Mouse (Mus musculus): ENCODE results near the gene Prkce.

The Prkce gene

GRCm38 (mm10) chr17:86443886-86444285 is 276.3 kb downstream of the Prkce start:
- DNase-seq (ENCODE audit: low read depth, low spot score): no peak

DNA sequence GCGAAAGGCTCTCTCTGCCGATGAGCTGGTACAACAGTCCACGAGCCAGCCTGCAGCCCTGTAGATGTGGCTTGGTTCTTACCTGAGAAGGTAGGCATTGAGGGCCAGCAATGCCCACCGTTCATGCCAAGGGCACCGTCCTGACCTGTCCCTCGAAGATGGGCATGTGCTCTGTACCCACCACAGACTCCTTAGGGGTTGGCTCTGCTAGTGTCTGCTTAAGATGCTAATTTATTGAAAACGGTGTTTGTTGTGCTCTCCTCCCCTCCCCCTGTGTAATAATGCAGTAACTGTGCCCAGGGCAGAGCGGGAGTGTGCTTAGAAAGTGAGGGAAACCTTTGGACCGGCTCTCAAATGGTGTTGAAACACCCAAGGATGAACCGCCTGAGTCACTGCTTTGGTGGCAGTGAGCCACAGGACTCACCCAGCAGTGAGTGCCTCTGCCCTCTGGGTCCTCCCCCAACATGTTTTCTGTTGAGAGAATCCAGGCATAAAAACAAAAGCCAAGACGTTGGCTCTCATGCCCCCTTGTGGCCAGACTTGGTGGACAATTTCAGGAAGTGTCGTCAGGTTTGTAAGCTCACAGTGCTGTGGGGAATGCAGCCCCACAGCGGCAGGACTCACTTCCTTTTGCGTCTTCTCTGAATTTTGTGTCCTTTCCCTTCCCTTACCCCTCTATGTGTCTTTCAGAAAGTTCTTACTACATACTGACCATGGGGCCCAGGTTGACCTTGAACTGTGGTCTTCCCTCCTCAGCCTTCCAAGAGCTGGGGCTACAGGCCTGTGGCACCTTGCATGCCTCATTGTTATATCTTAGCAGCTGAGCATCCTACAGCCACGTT is 277.2 kb downstream of the Prkce start:
- DNase-seq (ENCODE audit: low read depth, low spot score): peak; percentile 100

DNA sequence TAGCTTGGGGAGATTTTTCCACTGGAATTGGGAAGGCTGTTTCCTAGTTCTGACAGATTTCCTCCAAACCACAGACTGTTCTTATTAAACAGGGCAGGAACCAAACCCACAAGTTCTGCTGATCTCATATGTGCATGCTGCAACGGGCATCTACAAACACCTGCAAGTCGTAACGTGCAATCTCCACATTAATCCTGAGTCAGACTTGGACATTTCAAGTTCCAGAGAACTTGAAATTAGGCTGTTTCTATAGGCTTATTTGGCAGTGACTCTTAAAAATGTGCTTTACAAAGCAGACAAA is 277.8 kb downstream of the Prkce start:
- DNase-seq (ENCODE audit: low read depth, low spot score): peak; percentile 59

GRCm38 (mm10) chr17:86445900-86446299 is 278.3 kb downstream of the Prkce start:
- no peak for DNase-seq (ENCODE audit: low read depth, low spot score)

GRCm38 (mm10) chr17:86447101-86447598 is 279.6 kb downstream of the Prkce start:
- DNase-seq (ENCODE audit: low read depth, low spot score): no peak

GRCm38 (mm10) chr17:86452934-86453333 is 285.3 kb downstream of the Prkce start:
- DNase-seq (ENCODE audit: low read depth, low spot score): no peak

- no peak for DNase-seq (ENCODE audit: low read depth, low spot score)
Observed at GRCm38 (mm10) chr17:86453673-86454350, 286.2 kb downstream of the Prkce start.

- DNase-seq (ENCODE audit: low read depth, low spot score): peak; percentile 54
Observed at GRCm38 (mm10) chr17:86454351-86454706, 286.7 kb downstream of the Prkce start.

DNA sequence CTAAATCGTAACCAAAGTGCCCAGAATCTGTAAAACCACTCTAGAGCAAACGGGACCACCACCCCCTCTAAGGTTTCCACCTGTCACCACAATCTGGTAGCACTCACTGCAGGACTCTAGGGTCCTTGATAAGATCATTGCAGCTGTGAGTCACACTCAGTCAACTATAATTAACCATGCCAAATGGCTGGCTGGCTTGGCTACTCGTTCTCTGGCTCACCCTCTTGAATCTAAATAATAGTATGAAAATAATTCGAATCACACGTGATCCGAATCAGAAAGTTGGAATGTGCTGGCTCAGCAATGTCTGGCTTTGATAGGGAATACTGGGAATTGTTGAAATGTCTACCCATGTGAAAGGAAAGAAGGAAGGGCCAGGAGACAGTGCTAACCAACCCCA is 288.9 kb downstream of the Prkce start:
- no peak for DNase-seq (ENCODE audit: low read depth, low spot score)

- DNase-seq (ENCODE audit: low read depth, low spot score): peak; percentile 23
Observed at GRCm38 (mm10) chr17:86458302-86458980, 290.9 kb downstream of the Prkce start.

DNA sequence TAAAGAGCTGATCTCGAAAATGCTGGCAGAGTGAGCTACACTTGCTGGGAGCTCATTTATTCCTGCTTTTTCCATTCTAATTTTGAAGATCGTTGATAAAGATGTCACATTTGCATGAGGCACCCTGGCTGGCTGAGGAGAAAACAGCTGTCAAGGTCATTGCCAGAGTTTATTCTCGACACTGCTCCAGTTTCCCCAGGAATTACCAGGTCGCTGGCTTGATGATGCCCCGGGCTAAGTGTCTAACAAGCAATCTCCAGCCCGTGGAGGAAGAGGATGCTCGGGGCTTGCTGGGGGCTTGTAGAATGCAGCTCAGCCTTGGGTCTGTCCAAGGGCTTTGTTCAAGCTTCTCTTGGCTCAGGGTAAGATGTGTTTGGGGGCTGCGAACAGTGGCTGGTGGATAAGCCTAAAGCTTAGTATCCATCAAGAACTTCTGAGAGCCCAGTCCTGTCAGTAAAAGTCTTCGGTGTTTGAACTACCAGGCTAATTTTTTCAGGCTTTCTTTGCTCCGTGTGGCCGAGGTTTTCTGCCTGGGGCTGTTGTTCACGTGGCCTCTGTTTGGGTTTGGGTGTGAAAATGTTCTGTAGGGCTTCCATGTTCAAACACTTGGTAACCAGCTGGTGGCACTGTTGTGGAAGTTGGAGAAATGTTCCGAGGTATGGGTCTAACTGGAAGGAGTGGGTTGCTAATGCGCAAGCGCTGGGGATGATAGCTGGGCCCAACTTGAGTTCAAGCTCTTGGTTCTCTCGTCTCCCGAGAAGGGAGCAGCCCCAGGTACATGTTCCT is 293.3 kb downstream of the Prkce start:
- DNase-seq (ENCODE audit: low read depth, low spot score): no peak

DNA sequence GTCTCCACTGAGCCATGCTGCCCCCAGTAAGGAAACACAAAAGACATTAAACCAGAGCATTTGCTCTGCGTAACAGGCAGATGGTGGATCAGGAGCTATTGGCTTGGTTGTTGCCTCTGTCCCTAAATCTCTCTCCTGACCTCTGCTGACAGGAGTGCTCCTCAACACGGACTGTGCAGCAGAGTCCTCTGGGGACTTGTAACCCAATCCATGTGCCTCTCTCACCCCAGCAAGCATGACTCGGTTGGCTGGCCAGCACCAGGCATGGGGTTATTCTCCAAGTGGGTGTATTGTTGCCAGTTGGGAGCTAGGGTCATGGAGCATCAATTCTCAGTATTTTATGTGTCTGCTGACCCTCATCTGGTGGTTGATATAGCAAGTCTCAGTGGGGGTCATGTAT is 295.8 kb downstream of the Prkce start:
- no peak for DNase-seq (ENCODE audit: low read depth, low spot score)

DNA sequence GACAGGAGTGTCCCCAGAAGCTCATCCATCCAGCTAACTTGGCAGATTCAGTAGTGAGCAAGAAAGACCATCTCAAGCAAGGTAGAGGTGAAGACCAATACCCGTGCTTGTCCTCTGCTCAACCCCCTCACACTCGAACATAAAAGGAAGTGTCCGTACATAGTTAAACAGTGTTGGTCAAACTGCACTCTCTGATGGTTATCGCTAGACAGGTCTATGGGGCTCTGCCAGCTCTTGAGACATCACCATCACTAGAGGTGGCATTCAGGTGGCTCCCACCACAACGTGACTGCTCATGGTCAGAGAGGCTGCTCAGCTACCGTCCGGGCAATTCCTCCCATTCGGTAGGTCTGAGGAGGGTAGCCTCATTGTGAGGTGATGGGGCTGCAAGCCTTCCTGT is 296.6 kb downstream of the Prkce start:
- DNase-seq (ENCODE audit: low read depth, low spot score): no peak

- no peak for DNase-seq (ENCODE audit: low read depth, low spot score)
Observed at GRCm38 (mm10) chr17:86464689-86465363, 297.2 kb downstream of the Prkce start.

DNA sequence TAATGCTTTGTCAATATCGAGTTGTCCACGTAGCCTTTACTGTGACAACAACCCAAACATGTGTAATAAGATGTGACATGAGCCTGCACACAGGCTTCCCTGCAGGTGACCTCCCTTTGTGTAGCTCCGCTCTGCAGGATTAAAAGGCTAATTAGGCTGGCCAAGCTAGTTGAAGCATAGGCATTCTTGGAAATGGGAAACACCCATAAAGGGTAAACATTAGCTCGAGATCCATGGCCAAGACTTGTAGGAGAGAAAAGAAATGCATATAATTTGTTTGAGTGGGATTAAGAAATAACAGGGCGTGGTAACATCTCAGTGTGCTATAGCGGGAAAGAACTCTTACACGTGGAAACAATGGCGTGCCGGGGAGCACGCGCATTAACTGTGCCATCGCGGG is 298.3 kb downstream of the Prkce start:
- DNase-seq (ENCODE audit: low read depth, low spot score): no peak

- DNase-seq (ENCODE audit: low read depth, low spot score): no peak
Observed at GRCm38 (mm10) chr17:86466412-86466811, 298.8 kb downstream of the Prkce start.

DNA sequence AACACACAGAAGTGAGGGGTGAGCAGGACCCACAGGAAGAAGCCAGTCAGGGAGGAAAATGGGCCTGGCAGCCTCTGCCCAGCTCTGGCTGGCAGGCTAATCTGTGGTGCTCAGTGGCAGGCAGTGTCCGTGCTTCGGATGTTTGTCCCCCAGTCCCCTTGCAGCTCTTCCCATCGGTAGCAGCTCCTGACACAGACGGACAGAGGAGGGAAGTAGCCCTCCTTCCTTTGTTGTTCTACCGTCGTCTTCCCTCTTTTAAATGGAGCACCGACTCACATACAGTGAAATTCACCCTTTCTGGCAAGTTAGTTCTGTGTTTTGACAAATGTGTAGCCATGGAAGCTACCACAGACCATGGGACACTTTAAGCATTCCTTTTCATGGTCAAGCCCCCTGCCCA is 299.3 kb downstream of the Prkce start:
- no peak for DNase-seq (ENCODE audit: low read depth, low spot score)

- DNase-seq (ENCODE audit: low read depth, low spot score): no peak
Observed at GRCm38 (mm10) chr17:86467291-86467898, 299.8 kb downstream of the Prkce start.

DNA sequence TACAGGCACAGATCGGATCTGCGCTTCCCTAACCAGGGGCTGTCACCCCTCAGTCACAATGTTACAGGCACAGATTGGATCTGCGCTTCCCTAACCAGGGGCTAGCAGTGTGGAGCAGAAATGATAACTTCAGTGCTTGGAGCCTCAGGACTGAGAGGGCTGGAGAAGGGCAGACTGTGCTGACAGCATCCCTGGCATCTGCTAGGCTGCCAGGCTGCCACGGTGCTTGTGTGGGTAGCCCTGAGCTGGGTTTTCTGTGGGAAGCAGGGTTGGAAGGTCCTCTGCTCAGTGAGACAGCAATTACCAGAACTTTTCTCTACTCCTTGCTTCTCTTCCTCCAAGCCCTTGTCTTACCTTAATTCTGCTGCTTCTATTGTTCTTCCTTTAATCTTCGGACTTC is 300.4 kb downstream of the Prkce start:
- DNase-seq (ENCODE audit: low read depth, low spot score): no peak

GRCm38 (mm10) chr17:86470160-86470559 is 302.6 kb downstream of the Prkce start:
- DNase-seq (ENCODE audit: low read depth, low spot score): no peak

DNA sequence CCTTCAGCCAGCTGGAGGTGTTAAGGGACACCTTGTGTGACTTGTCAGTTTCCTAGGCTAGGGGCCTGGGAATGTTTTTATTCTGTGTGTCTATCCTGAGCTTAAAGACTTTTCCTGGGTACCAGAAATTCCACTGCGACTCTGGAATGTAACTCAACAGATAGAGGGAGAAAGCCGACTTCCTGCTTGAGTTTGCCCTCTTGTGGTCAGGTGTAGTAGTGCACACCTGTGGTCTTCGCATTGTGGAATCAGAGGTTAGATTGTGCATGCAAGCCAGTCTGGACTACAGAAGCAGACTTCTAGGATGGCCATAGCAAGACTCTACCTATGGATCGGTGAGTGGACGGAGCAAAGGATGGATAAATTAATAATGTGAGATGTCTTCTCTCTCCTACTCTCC is 304.1 kb downstream of the Prkce start:
- peak; percentile 34 for DNase-seq (ENCODE audit: low read depth, low spot score)

Measured in 3T3-L1 (cell line).